Mouse (Mus musculus) embryonic facial prominence, embryonic 14.5 days (tissue): ENCODE measurements around the gene Trim33. TPM values are rescaled to one million over a fixed set of nuclear protein-coding genes. Genes with fewer than 3 reads are reported as not detected.

Experiments
- ATAC-seq: fragments of 200-750 bp; cut with Nextera tagmentation; 2 replicates; pipeline ENCODE4 v1.8.0; 2017; ENCODE audit warnings: low read depth, moderate number of reproducible peaks, moderate TSS enrichment
- DNase-seq: peaks from one replicate; pipeline ENCODE4 v3.0.0-alpha.2; 2015; ENCODE audit warnings: low spot score
- H3K27ac ChIP-seq: fragments of 300-500 bp; sonication (generic); replicated peaks from 2 replicates; pipeline ENCODE4 v1.5.1; 2014; ENCODE audit warnings: low read depth, mild to moderate bottlenecking, low read length, moderate library complexity
- H3K27me3 ChIP-seq: fragments of 300-500 bp; sonication (generic); replicated peaks from 2 replicates; pipeline ENCODE4 v1.6.1; 2014; ENCODE audit warnings: low read length; ENCODE audit not compliant: control insufficient read depth, insufficient read depth
- H3K36me3 ChIP-seq: fragments of 300-500 bp; sonication (generic); 2 replicates; pipeline ENCODE4 v1.6.1; 2014; ENCODE audit warnings: low read length, mixed read lengths; ENCODE audit not compliant: control insufficient read depth, insufficient read depth
- H3K4me1 ChIP-seq: fragments of 300-500 bp; sonication (generic); 2 replicates; pipeline ENCODE4 v1.6.1; 2014; ENCODE audit warnings: antibody characterized with exemption, low read length; ENCODE audit not compliant: control insufficient read depth, insufficient read depth
- H3K4me2 ChIP-seq: fragments of 300-500 bp; sonication (generic); 2 replicates; pipeline ENCODE4 v1.6.1; 2014; ENCODE audit warnings: low read depth, mild to moderate bottlenecking, low read length, moderate library complexity, mixed read lengths
- H3K4me3 ChIP-seq: fragments of 300-500 bp; sonication (generic); 2 replicates; pipeline ENCODE4 v1.5.1; 2014; ENCODE audit warnings: low read depth, mild to moderate bottlenecking, low read length
- H3K9ac ChIP-seq: fragments of 300-500 bp; sonication (generic); 2 replicates; pipeline ENCODE4 v1.6.1; 2014; ENCODE audit warnings: low read depth, mild to moderate bottlenecking, low read length, moderate library complexity, mixed read lengths
- H3K9me3 ChIP-seq: fragments of 300-500 bp; sonication (generic); 2 replicates; pipeline ENCODE4 v1.6.1; 2016; ENCODE audit warnings: low read length; ENCODE audit not compliant: control insufficient read depth
- WGBS: fragments of 180-500 bp; shearing (Covaris S2); extraction: QIAGEN DNeasy Blood & Tissue Kit; methylation state at CpG from one replicate; pipeline ENCODE4 v1.1.7; 2014; 5-methylcytosine and 5-hydroxymethylcytosine counted together
- polyA plus RNA-seq: library from polyadenylated mRNA; unstranded; fragments of >200 nt; fragmentation: Nextera tagmentation; extraction: Ambion mirVana; gene quantifications from 2 replicates; pipeline ENCODE4 v1.2.1, GENCODE M21; 2014

The Trim33 gene
- polyA plus RNA-seq, 1 experiment from 2014 or later = 17.3 TPM

- no peak overlapping the region for H3K27ac ChIP-seq
- H3K9ac ChIP-seq = no peak overlapping the region
- DNase-seq (peak; percentile 59), ATAC-seq (peak; percentile 65; the same call in 1 of the 2 replicates)
- no peaks in the 10 kb centered on the region for H3K9me3 ChIP-seq
- 0 out of 2 replicates have a peak, but pooled peaks cover 3% of the 10 kb centered on the region for H3K4me1 ChIP-seq
- no peaks in the 10 kb centered on the region for H3K27me3 ChIP-seq
- WGBS = 42% methylated on average over 17 of the region's 17 CpGs
- no peaks in the 10 kb centered on the region for H3K36me3 ChIP-seq
- no peak overlapping the region for H3K4me3 ChIP-seq
- H3K4me2 ChIP-seq = no peak overlapping the region
These were observed 122.4 kb downstream of the Trim33 start for GRCm38 (mm10) chr3:103401342-103402098.

DNA sequence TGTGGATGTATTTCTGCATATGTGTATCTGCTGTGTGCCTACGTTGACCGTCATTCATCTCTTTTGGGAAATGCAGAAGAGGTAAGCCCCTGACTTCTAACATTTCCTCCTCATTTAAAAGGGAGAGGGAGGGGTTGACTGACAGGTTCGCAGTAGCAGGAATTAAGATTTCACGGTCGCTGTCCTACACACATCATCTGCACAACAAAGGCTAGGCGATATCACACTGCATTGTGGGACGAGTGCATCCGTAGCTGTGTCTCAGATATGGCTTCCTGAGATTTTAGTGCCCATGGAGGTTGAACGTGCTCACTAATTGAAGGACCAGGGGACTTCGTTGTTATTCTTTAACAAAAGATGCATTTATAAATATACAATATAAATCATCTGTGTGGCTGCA, 123.1 kb downstream of the Trim33 start:
- H3K4me2 ChIP-seq = no peak overlapping the region
- H3K9me3 ChIP-seq = no peaks in the 10 kb centered on the region
- no peak overlapping the region for H3K27ac ChIP-seq
- 46% methylated on average over 10 of the region's 10 CpGs for WGBS
- H3K9ac ChIP-seq = no peak overlapping the region
- no peak for DNase-seq
- H3K4me1 ChIP-seq = 0 out of 2 replicates have a peak, but pooled peaks cover 3% of the 10 kb centered on the region
- ATAC-seq = no peak
- no peaks in the 10 kb centered on the region for H3K36me3 ChIP-seq
- no peaks in the 10 kb centered on the region for H3K27me3 ChIP-seq
- H3K4me3 ChIP-seq = no peak overlapping the region

DNA sequence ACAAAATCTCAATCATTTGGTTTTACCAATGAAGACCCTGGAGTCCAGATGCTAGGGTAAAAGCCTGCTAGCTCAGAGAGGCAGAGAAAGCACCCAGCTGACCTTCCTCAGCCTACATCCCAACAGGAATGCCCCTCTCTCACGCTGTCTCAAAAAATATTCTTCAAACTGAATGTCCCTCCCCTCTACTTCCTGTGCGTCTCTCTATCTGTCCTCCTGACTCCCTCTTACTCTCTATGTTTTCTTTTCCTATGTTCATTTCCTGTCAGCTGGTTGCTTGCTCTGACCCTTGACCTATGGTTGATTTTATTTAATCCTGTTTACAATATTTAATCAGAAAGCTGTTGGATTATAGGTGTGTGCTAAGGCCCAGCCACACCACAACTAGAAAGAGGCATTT, 126.0 kb downstream of the Trim33 start:
- no peak overlapping the region for H3K4me2 ChIP-seq
- H3K36me3 ChIP-seq = no peaks in the 10 kb centered on the region
- no peaks in the 10 kb centered on the region for H3K27me3 ChIP-seq
- no peak overlapping the region for H3K27ac ChIP-seq
- no peaks in the 10 kb centered on the region for H3K9me3 ChIP-seq
- 0 out of 2 replicates have a peak, but pooled peaks cover 3% of the 10 kb centered on the region for H3K4me1 ChIP-seq
- no peak overlapping the region for H3K4me3 ChIP-seq
- H3K9ac ChIP-seq = no peak overlapping the region
- ATAC-seq = no peak
- WGBS = 60% methylated on average over 2 of the region's 2 CpGs
- DNase-seq = no peak

GRCm38 (mm10) chr3:103405871-103406765, 127.0 kb downstream of the Trim33 start:
- Histone ChIP-seq H3K4me2 (no peak overlapping the region), H3K9ac (no peak overlapping the region), H3K9me3 (no peaks in the 10 kb centered on the region), H3K4me1 (0 out of 2 replicates have a peak, but pooled peaks cover 3% of the 10 kb centered on the region), H3K27ac (no peak overlapping the region), H3K27me3 (no peaks in the 10 kb centered on the region), H3K36me3 (no peaks in the 10 kb centered on the region), H3K4me3 (no peak overlapping the region)
- no peak for ATAC-seq
- WGBS = 77% methylated on average over 11 of the region's 11 CpGs
- no peak for DNase-seq

Other genes with a start within 250 kb of the Trim33 start
- gene Nras, start 221.0 kb upstream of the Trim33 start, polyA plus RNA-seq = 94.2 and 103 TPM in 2 replicates
- gene Ampd1, start 205.3 kb upstream of the Trim33 start, polyA plus RNA-seq = 14.4 and 23.9 TPM in 2 replicates
- gene Dennd2c, start 176.7 kb upstream of the Trim33 start, polyA plus RNA-seq = 7.6 and 8.5 TPM in 2 replicates
- 143 and 163 TPM in 2 replicates for gene Bcas2, start 107.6 kb upstream of the Trim33 start, polyA plus RNA-seq